Mouse (Mus musculus): ENCODE results near the gene Adam30. TPM values are rescaled to one million over a fixed set of nuclear protein-coding genes. Genes with fewer than 3 reads are reported as not detected.

Gene Adam30
- total and polyA plus RNA-seq, 3 experiments: 0.04 TPM; not detected in 2

- WGBS: 81% methylated on average over 14 of the region's 14 CpGs
- no peaks in the 10 kb centered on the region for H3K4me1 ChIP-seq (ENCODE audit: control insufficient read depth, insufficient read depth, low read length)
- H3K36me3 ChIP-seq (ENCODE audit: control insufficient read depth, insufficient read depth, low read length): no peaks in the 10 kb centered on the region
- TF ChIP-seq POLR2A (IDR thresholded peaks at IDR 0.05; ENCODE audit: insufficient read depth, low read depth, low read length) (no peak), EP300 (IDR thresholded peaks at IDR 0.05; ENCODE audit: insufficient read depth, low read depth, low read length) (no peak), CTCF (IDR thresholded peaks at IDR 0.05) (no peak)
- H3K27me3 ChIP-seq (ENCODE audit: control insufficient read depth, insufficient read depth, low read length): no peaks in the 10 kb centered on the region
- intact Hi-C loops (cut with DNase I): no loop called here
- H3K27ac ChIP-seq: no peak overlapping the region
- H3K9ac ChIP-seq (ENCODE audit: low read depth, low read length): no peak overlapping the region
- H3K4me3 ChIP-seq: no peak overlapping the region
- no peak for DNase-seq
- H3K79me2 ChIP-seq (replicated peaks; ENCODE audit: control insufficient read depth, insufficient read depth, low read length): no peaks in the 10 kb centered on the region
Observed at GRCm38 (mm10) chr3:98147706-98148105, 12.7 kb upstream of the Adam30 start.

- H3K36me3 ChIP-seq (ENCODE audit: control insufficient read depth, insufficient read depth, low read length): no peaks in the 10 kb centered on the region
- no peaks in the 10 kb centered on the region for H3K79me2 ChIP-seq (replicated peaks; ENCODE audit: control insufficient read depth, insufficient read depth, low read length)
- H3K4me3 ChIP-seq: no peak overlapping the region
- intact Hi-C loops (cut with DNase I): no loop called here
- WGBS: 91% methylated on average over 11 of the region's 11 CpGs
- H3K27ac ChIP-seq: no peak overlapping the region
- H3K27me3 ChIP-seq (ENCODE audit: control insufficient read depth, insufficient read depth, low read length): no peaks in the 10 kb centered on the region
- DNase-seq: no peak
- H3K9ac ChIP-seq (ENCODE audit: low read depth, low read length): no peak overlapping the region
- H3K4me1 ChIP-seq (ENCODE audit: control insufficient read depth, insufficient read depth, low read length): no peaks in the 10 kb centered on the region
- TF ChIP-seq POLR2A (IDR thresholded peaks at IDR 0.05; ENCODE audit: insufficient read depth, low read depth, low read length) (no peak), EP300 (IDR thresholded peaks at IDR 0.05; ENCODE audit: insufficient read depth, low read depth, low read length) (no peak), CTCF (IDR thresholded peaks at IDR 0.05) (no peak)
Observed at GRCm38 (mm10) chr3:98149881-98150280, 10.5 kb upstream of the Adam30 start.

- Histone ChIP-seq H3K4me3 (no peak overlapping the region), H3K27me3 (ENCODE audit: control insufficient read depth, insufficient read depth, low read length) (no peaks in the 10 kb centered on the region), H3K27ac (no peak overlapping the region), H3K36me3 (ENCODE audit: control insufficient read depth, insufficient read depth, low read length) (no peaks in the 10 kb centered on the region), H3K79me2 (replicated peaks; ENCODE audit: control insufficient read depth, insufficient read depth, low read length) (no peaks in the 10 kb centered on the region), H3K9ac (ENCODE audit: low read depth, low read length) (no peak overlapping the region), H3K4me1 (ENCODE audit: control insufficient read depth, insufficient read depth, low read length) (peaks cover 1% of the 10 kb centered on the region; the same call in 1 of the 2 replicates)
- no peak for TF ChIP-seq EP300 (IDR thresholded peaks at IDR 0.05; ENCODE audit: insufficient read depth, low read depth, low read length)
- no peak for TF ChIP-seq POLR2A (IDR thresholded peaks at IDR 0.05; ENCODE audit: insufficient read depth, low read depth, low read length)
- no peak for TF ChIP-seq CTCF (IDR thresholded peaks at IDR 0.05)
- no peak for DNase-seq
- intact Hi-C loops (cut with DNase I): no loop called here
- WGBS: 84% methylated on average over 10 of the region's 10 CpGs
Observed at GRCm38 (mm10) chr3:98151016-98151415, 9.4 kb upstream of the Adam30 start.

- Histone ChIP-seq H3K27ac (no peak overlapping the region), H3K27me3 (ENCODE audit: control insufficient read depth, insufficient read depth, low read length) (no peaks in the 10 kb centered on the region), H3K9ac (ENCODE audit: low read depth, low read length) (no peak overlapping the region), H3K4me3 (no peak overlapping the region), H3K36me3 (ENCODE audit: control insufficient read depth, insufficient read depth, low read length) (no peaks in the 10 kb centered on the region), H3K79me2 (replicated peaks; ENCODE audit: control insufficient read depth, insufficient read depth, low read length) (no peaks in the 10 kb centered on the region), H3K4me1 (ENCODE audit: control insufficient read depth, insufficient read depth, low read length) (peaks cover 4% of the 10 kb centered on the region; the same call in 1 of the 2 replicates)
- no peak for DNase-seq
- TF ChIP-seq EP300 (IDR thresholded peaks at IDR 0.05; ENCODE audit: insufficient read depth, low read depth, low read length) (no peak), CTCF (IDR thresholded peaks at IDR 0.05) (no peak), POLR2A (IDR thresholded peaks at IDR 0.05; ENCODE audit: insufficient read depth, low read depth, low read length) (no peak)
- intact Hi-C loops (cut with DNase I): no loop called here
Observed at GRCm38 (mm10) chr3:98153460-98153859, 7.0 kb upstream of the Adam30 start.

GRCm38 (mm10) chr3:98156158-98156557 lies 4.3 kb upstream of the Adam30 start:
- intact Hi-C loops (cut with DNase I): no loop called here
- no peak overlapping the region for H3K9ac ChIP-seq (ENCODE audit: low read depth, low read length)
- H3K79me2 ChIP-seq (replicated peaks; ENCODE audit: control insufficient read depth, insufficient read depth, low read length): no peaks in the 10 kb centered on the region
- H3K4me3 ChIP-seq: no peak overlapping the region
- H3K27ac ChIP-seq: no peak overlapping the region
- TF ChIP-seq POLR2A (IDR thresholded peaks at IDR 0.05; ENCODE audit: insufficient read depth, low read depth, low read length) (no peak), EP300 (IDR thresholded peaks at IDR 0.05; ENCODE audit: insufficient read depth, low read depth, low read length) (no peak), CTCF (IDR thresholded peaks at IDR 0.05) (no peak)
- H3K27me3 ChIP-seq (ENCODE audit: control insufficient read depth, insufficient read depth, low read length): no peaks in the 10 kb centered on the region
- WGBS: 33% methylated on average over 4 of the region's 4 CpGs
- peaks cover 4% of the 10 kb centered on the region; the same call in 1 of the 2 replicates for H3K4me1 ChIP-seq (ENCODE audit: control insufficient read depth, insufficient read depth, low read length)
- no peaks in the 10 kb centered on the region for H3K36me3 ChIP-seq (ENCODE audit: control insufficient read depth, insufficient read depth, low read length)
- DNase-seq: no peak

- H3K4me1 ChIP-seq (ENCODE audit: control insufficient read depth, insufficient read depth, low read length): peaks cover 4% of the 10 kb centered on the region; the same call in 1 of the 2 replicates
- no peaks in the 10 kb centered on the region for H3K36me3 ChIP-seq (ENCODE audit: control insufficient read depth, insufficient read depth, low read length)
- no peak overlapping the region for H3K27ac ChIP-seq
- H3K79me2 ChIP-seq (replicated peaks; ENCODE audit: control insufficient read depth, insufficient read depth, low read length): no peaks in the 10 kb centered on the region
- no peaks in the 10 kb centered on the region for H3K27me3 ChIP-seq (ENCODE audit: control insufficient read depth, insufficient read depth, low read length)
- H3K4me3 ChIP-seq: no peak overlapping the region
- WGBS: 66% methylated on average over 2 of the region's 2 CpGs
- no peak overlapping the region for H3K9ac ChIP-seq (ENCODE audit: low read depth, low read length)
- DNase-seq: no peak
- intact Hi-C loops (cut with DNase I): no loop called here
- TF ChIP-seq CTCF (IDR thresholded peaks at IDR 0.05) (no peak), EP300 (IDR thresholded peaks at IDR 0.05; ENCODE audit: insufficient read depth, low read depth, low read length) (no peak), POLR2A (IDR thresholded peaks at IDR 0.05; ENCODE audit: insufficient read depth, low read depth, low read length) (no peak)
Observed at GRCm38 (mm10) chr3:98157073-98157472, 3.4 kb upstream of the Adam30 start.
